Mouse (Mus musculus) T-helper 17 cell (primary cell): Measurements from ENCODE around the gene Olfr1173.

Experiments used
- in situ Hi-C, 2 experiments: fragments of 300-600 bp; cut with MboI, MseI; formaldehyde crosslinking; loops; 1 replicate in 1 of 2; 2 replicates in 1 of 2; pipeline ENCODE4 v1.15.1; 2025; ENCODE audit warnings: high pct_unique_total_duplicates in 2 of 2

Gene Olfr1173

DNA sequence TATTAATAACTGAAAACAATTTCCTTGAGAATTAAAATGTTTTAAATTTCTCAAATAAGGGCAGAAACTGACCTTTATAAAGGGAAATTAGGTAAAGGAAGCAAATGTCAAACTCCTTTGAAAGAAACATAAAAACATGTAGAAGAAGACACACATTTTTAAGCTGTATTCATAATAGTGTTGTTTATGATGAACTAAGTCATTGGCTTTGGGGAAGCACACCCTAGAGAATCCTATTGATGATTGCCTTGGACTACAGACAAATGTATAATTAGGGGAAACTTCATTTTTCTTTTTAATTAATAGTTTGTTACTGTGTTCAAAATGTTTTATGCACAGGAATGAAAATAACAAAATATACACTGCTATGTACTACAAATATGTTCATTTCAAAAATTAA, at the start of gene Olfr1173:
Gene Olfr1173, minus strand, starts transcription at position 101 of the 400 bp plus-strand sequence.
- in situ Hi-C loops: no loop called here

GRCm38 (mm10) chr2:88327115-88327514, 47.4 kb upstream of the Olfr1173 start, which contains the start of gene Olfr1175-ps:
Gene Olfr1175-ps, minus strand, starts transcription at chr2:88327215.
- in situ Hi-C loops: no loop called here

- in situ Hi-C loops: no loop called here
Observed at GRCm38 (mm10) chr2:88315035-88315434, 35.4 kb upstream of the Olfr1173 start, which contains the start of gene Olfr1174-ps. Gene Olfr1174-ps, minus strand, starts transcription at chr2:88315135.

GRCm38 (mm10) chr2:88228234-88228633, 51.4 kb downstream of the Olfr1173 start, which contains the start of gene Olfr1170:
Gene Olfr1170, minus strand, starts transcription at chr2:88228334.
- in situ Hi-C loops: no loop called here
